Mouse (Mus musculus) embryo, embryonic 11 days (tissue): ENCODE measurements around the gene Armc7.
"Not testable (repeated sequence)": the region's sequence is repeated elsewhere in the genome, so short reads cannot be mapped to it uniquely, and the experiment has no call there.

Source experiments
- DNase-seq: peaks from one replicate; pipeline ENCODE4 v3.0.0-alpha.2; 2015

Gene Armc7

GRCm38 (mm10) chr11:115491356-115492083, 16.1 kb downstream of the Armc7 start, which contains the start of gene Nt5c:
TSS of gene Nt5c (minus strand) at chr11:115491862.
- DNase-seq: peak; percentile 88

- no peak for DNase-seq
Observed at GRCm38 (mm10) chr11:115492387-115492786, 16.9 kb downstream of the Armc7 start.

GRCm38 (mm10) chr11:115496559-115496958, 21.1 kb downstream of the Armc7 start:
- DNase-seq: not testable (repeated sequence)

GRCm38 (mm10) chr11:115502636-115503035, 27.2 kb downstream of the Armc7 start:
- DNase-seq: no peak

- DNase-seq: no peak
Observed at GRCm38 (mm10) chr11:115506586-115506985, 31.1 kb downstream of the Armc7 start.

- no peak for DNase-seq
Observed at GRCm38 (mm10) chr11:115508061-115508460, 32.6 kb downstream of the Armc7 start.

GRCm38 (mm10) chr11:115509773-115510506, 34.5 kb downstream of the Armc7 start:
- DNase-seq: peak; percentile 39

- no peak for DNase-seq
Observed at GRCm38 (mm10) chr11:115510507-115510888, 35.0 kb downstream of the Armc7 start.

GRCm38 (mm10) chr11:115511121-115511520, 35.7 kb downstream of the Armc7 start:
- DNase-seq: no peak

GRCm38 (mm10) chr11:115512004-115512403, 36.5 kb downstream of the Armc7 start:
- DNase-seq: peak; percentile 35

GRCm38 (mm10) chr11:115512407-115513183, 37.1 kb downstream of the Armc7 start:
- DNase-seq: peak; percentile 34

- peak; percentile 68 for DNase-seq
Observed at GRCm38 (mm10) chr11:115513271-115514237, 38.1 kb downstream of the Armc7 start.

GRCm38 (mm10) chr11:115514238-115514663, 38.8 kb downstream of the Armc7 start, which contains the start of gene Jpt1:
TSS of gene Jpt1 (minus strand) at chr11:115514387.
- DNase-seq: peak; percentile 98

GRCm38 (mm10) chr11:115515021-115515420, 39.6 kb downstream of the Armc7 start:
- DNase-seq: no peak

GRCm38 (mm10) chr11:115516942-115517341, 41.5 kb downstream of the Armc7 start:
- DNase-seq: no peak

GRCm38 (mm10) chr11:115518693-115519092, 43.2 kb downstream of the Armc7 start:
- no peak for DNase-seq

- no peak for DNase-seq
Observed at GRCm38 (mm10) chr11:115519581-115519980, 44.1 kb downstream of the Armc7 start.

GRCm38 (mm10) chr11:115520218-115520617, 44.8 kb downstream of the Armc7 start:
- no peak for DNase-seq

- no peak for DNase-seq
Observed at GRCm38 (mm10) chr11:115521080-115521479, 45.6 kb downstream of the Armc7 start.

- DNase-seq: no peak
Observed at GRCm38 (mm10) chr11:115522238-115522637, 46.8 kb downstream of the Armc7 start.

GRCm38 (mm10) chr11:115522703-115523102, 47.2 kb downstream of the Armc7 start:
- no peak for DNase-seq

GRCm38 (mm10) chr11:115526446-115526845, 51.0 kb downstream of the Armc7 start:
- DNase-seq: not testable (repeated sequence)
